Mouse (Mus musculus) liver, adult 2 months (tissue): ENCODE data around the gene Pfkl.

Source experiments
- CTCF ChIP-seq: fragments of 200-500 bp; IDR thresholded peaks from 2 replicates; pipeline ENCODE4 v1.5.1; 2011; ENCODE audit warnings: low read depth, low read length, control low read depth
- POLR2A ChIP-seq: fragments of 200-500 bp; IDR thresholded peaks from 2 replicates; pipeline ENCODE4 v1.6.1; 2011; ENCODE audit warnings: low read length, control low read depth; ENCODE audit not compliant: insufficient read depth; ENCODE audit errors: extremely low read depth

DNA sequence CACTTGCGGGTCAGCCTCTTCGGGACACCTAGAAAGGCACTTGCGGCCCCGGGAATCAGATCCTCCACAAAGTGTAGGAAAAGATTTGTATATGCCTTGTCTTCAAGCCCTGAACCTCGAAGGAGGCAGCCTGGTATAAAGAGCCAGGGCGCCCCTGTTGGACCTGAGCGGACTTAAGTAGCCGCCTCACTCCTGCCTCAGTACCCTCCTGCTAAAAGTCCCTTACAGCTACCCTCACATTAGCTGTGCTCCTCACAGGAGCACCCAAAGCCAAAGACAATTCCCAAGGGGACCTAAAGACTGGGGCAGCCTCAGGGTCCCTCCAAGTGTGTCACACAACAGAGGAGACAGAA is 39.9 kb downstream of the Pfkl start:
- TF ChIP-seq CTCF (no peak), POLR2A (no peak)
